Mouse (Mus musculus) CH12.LX (cell line): ENCODE data around the gene Ndufa11. TPM values are rescaled to one million over a fixed set of nuclear protein-coding genes. Genes with fewer than 3 reads are reported as not detected.

ENCODE experiments used
- DNase-seq: peaks from one replicate; pipeline ENCODE4 v3.0.0-alpha.2; 2013; ENCODE audit errors: extremely low read depth
- H3K27ac ChIP-seq: 2 replicates; pipeline ENCODE4 v1.5.1; 2012; ENCODE audit warnings: low read depth, mild to moderate bottlenecking, control low read depth, moderate library complexity; ENCODE audit not compliant: insufficient read depth
- H3K27me3 ChIP-seq: replicated peaks from 2 replicates; pipeline ENCODE3; 2012; ENCODE audit warnings: inconsistent platforms
- H3K36me3 ChIP-seq, 2 experiments: replicated peaks in 1 of 2; 2 replicates each; pipeline versions ENCODE3 to v1.6.1; 2012; ENCODE audit warnings: inconsistent platforms in 1 of 2, low read length in 1 of 2, mild to moderate bottlenecking in 1 of 2, mixed read lengths in 1 of 2, moderate library complexity in 1 of 2; ENCODE audit not compliant: control insufficient read depth in 1 of 2, insufficient read depth in 1 of 2
- H3K4me1 ChIP-seq, 2 experiments: 2 replicates each; pipeline ENCODE4 v1.6.1; 2012; ENCODE audit warnings: inconsistent platforms in 1 of 2, moderate library complexity in 1 of 2; ENCODE audit not compliant: insufficient read depth in 2 of 2, control insufficient read depth in 1 of 2
- H3K4me2 ChIP-seq: 2 replicates; pipeline ENCODE4 v1.6.1; 2012; ENCODE audit warnings: low read depth, mild to moderate bottlenecking, control low read depth; ENCODE audit not compliant: poor library complexity, insufficient read depth, severe bottlenecking
- H3K4me3 ChIP-seq, 3 experiments: fragments of 150-350 bp in 1 of 3; sonication (generic) in 1 of 3; replicated peaks in 1 of 3; 2 replicates each; pipeline versions ENCODE3 to v1.5.1; 2011 to 2012; ENCODE audit warnings: low read depth in 2 of 3, low read length in 2 of 3, mild to moderate bottlenecking in 2 of 3, moderate library complexity in 2 of 3, control low read depth in 1 of 3, improper control_type of control experiment in 1 of 3, inconsistent platforms in 1 of 3, mixed read lengths in 1 of 3; ENCODE audit not compliant: poor library complexity in 1 of 3
- H3K79me2 ChIP-seq: replicated peaks from 2 replicates; pipeline ENCODE4 v1.6.1; 2012; ENCODE audit warnings: mild to moderate bottlenecking, moderate library complexity; ENCODE audit not compliant: control insufficient read depth, poor library complexity, insufficient read depth, severe bottlenecking; ENCODE audit errors: extremely low read depth
- H3K9ac ChIP-seq: 2 replicates; pipeline ENCODE4 v1.6.1; 2012; ENCODE audit warnings: low read depth, mild to moderate bottlenecking, control low read depth, moderate library complexity; ENCODE audit not compliant: insufficient read depth
- H3K9me3 ChIP-seq: replicated peaks from 2 replicates; pipeline ENCODE3; 2012; ENCODE audit warnings: low read length, inconsistent platforms, mixed read lengths
- CHD1 ChIP-seq: IDR thresholded peaks from 2 replicates; pipeline ENCODE4 v1.6.1; 2012; ENCODE audit warnings: low read depth, low read length, improper control_type of control experiment, inconsistent platforms
- CHD2 ChIP-seq: IDR thresholded peaks from 2 replicates; pipeline ENCODE4 v1.6.1; 2011; ENCODE audit warnings: low read length, improper control_type of control experiment
- E2F4 ChIP-seq: IDR thresholded peaks from 2 replicates; pipeline ENCODE4 v1.6.1; 2011; ENCODE audit warnings: low read depth, low read length, improper control_type of control experiment; ENCODE audit not compliant: insufficient replicate concordance
- ELF1 ChIP-seq: IDR thresholded peaks from 2 replicates; pipeline ENCODE4 v1.6.1; 2014; ENCODE audit warnings: low read depth, mild to moderate bottlenecking, inconsistent platforms, low read length, improper control_type of control experiment
- EP300 ChIP-seq: IDR thresholded peaks from 2 replicates; pipeline ENCODE4 v1.6.1; 2011; ENCODE audit warnings: low read length, improper control_type of control experiment
- GABPA ChIP-seq: IDR thresholded peaks from 2 replicates; pipeline ENCODE4 v1.6.1; 2012; ENCODE audit warnings: low read depth, low read length, improper control_type of control experiment, inconsistent platforms; ENCODE audit not compliant: insufficient replicate concordance
- HCFC1 ChIP-seq: IDR thresholded peaks from 2 replicates; pipeline ENCODE4 v1.6.1; 2012; ENCODE audit warnings: low read depth, mild to moderate bottlenecking, inconsistent platforms, low read length, improper control_type of control experiment
- IRF4 ChIP-seq: IDR thresholded peaks from 2 replicates; pipeline ENCODE4 v1.6.1; 2014; ENCODE audit warnings: low read depth, mild to moderate bottlenecking, inconsistent platforms, low read length, improper control_type of control experiment
- JUN ChIP-seq: IDR thresholded peaks from 2 replicates; pipeline ENCODE4 v1.6.1; 2011; ENCODE audit warnings: low read depth, mild to moderate bottlenecking, low read length, improper control_type of control experiment, moderate library complexity; ENCODE audit not compliant: insufficient read depth
- KAT2A ChIP-seq: IDR thresholded peaks from 2 replicates; pipeline ENCODE4 v1.6.1; 2012; ENCODE audit warnings: low read length, improper control_type of control experiment, inconsistent platforms; ENCODE audit not compliant: insufficient replicate concordance
- MAFK ChIP-seq: IDR thresholded peaks from 2 replicates; pipeline ENCODE4 v1.6.1; 2011; ENCODE audit warnings: low read length, improper control_type of control experiment; ENCODE audit not compliant: insufficient replicate concordance
- MAX ChIP-seq: IDR thresholded peaks from 2 replicates; pipeline ENCODE4 v1.6.1; 2011; ENCODE audit warnings: low read length, improper control_type of control experiment
- MAZ ChIP-seq: IDR thresholded peaks from 2 replicates; pipeline ENCODE4 v1.6.1; 2012; ENCODE audit warnings: low read depth, mild to moderate bottlenecking, inconsistent platforms, low read length, improper control_type of control experiment, moderate library complexity
- MEF2A ChIP-seq: IDR thresholded peaks from 2 replicates; pipeline ENCODE4 v1.6.1; 2014; ENCODE audit warnings: low read depth, mild to moderate bottlenecking, inconsistent platforms, low read length, improper control_type of control experiment, borderline replicate concordance
- MXI1 ChIP-seq: IDR thresholded peaks from 2 replicates; pipeline ENCODE4 v1.6.1; 2011; ENCODE audit warnings: mild to moderate bottlenecking, low read depth, low read length, improper control_type of control experiment
- MYC ChIP-seq: IDR thresholded peaks from 2 replicates; pipeline ENCODE4 v1.6.1; 2011; ENCODE audit warnings: low read depth, mild to moderate bottlenecking, improper control_type of control experiment, low read length
- NELFE ChIP-seq: IDR thresholded peaks from 2 replicates; pipeline ENCODE4 v1.6.1; 2011; ENCODE audit warnings: low read depth, low read length, improper control_type of control experiment
- NRF1 ChIP-seq: IDR thresholded peaks from 2 replicates; pipeline ENCODE4 v1.6.1; 2014; ENCODE audit warnings: low read depth, mild to moderate bottlenecking, inconsistent platforms, low read length, improper control_type of control experiment, moderate library complexity
- POLR2A ChIP-seq: IDR thresholded peaks from 2 replicates; pipeline ENCODE4 v1.6.1; 2011; ENCODE audit warnings: low read depth, mild to moderate bottlenecking, improper control_type of control experiment, low read length
- RCOR1 ChIP-seq: conservative IDR thresholded peaks from 2 replicates; pipeline ENCODE4 v1.6.1; 2012; ENCODE audit warnings: low read depth, mild to moderate bottlenecking, inconsistent platforms, low read length, improper control_type of control experiment
- SIN3A ChIP-seq: IDR thresholded peaks from 2 replicates; pipeline ENCODE4 v1.6.1; 2012; ENCODE audit warnings: low read length, improper control_type of control experiment, inconsistent platforms
- SMC3 ChIP-seq: IDR thresholded peaks from 2 replicates; pipeline ENCODE4 v1.6.1; 2011; ENCODE audit warnings: low read depth, low read length, improper control_type of control experiment
- TBP ChIP-seq: conservative IDR thresholded peaks from 2 replicates; pipeline ENCODE4 v1.6.1; 2011; ENCODE audit warnings: low read depth, low read length, improper control_type of control experiment
- TCF12 ChIP-seq: IDR thresholded peaks from 2 replicates; pipeline ENCODE4 v1.6.1; 2014; ENCODE audit warnings: low read depth, mild to moderate bottlenecking, inconsistent platforms, low read length, improper control_type of control experiment
- USF1 ChIP-seq: IDR thresholded peaks from 2 replicates; pipeline ENCODE4 v1.6.1; 2014; ENCODE audit warnings: low read depth, mild to moderate bottlenecking, inconsistent platforms, low read length, improper control_type of control experiment
- USF2 ChIP-seq: conservative IDR thresholded peaks from 2 replicates; pipeline ENCODE4 v1.6.1; 2011; ENCODE audit warnings: low read depth, low read length, improper control_type of control experiment
- ZC3H11A ChIP-seq: IDR thresholded peaks from 2 replicates; pipeline ENCODE4 v1.6.1; 2012; ENCODE audit warnings: low read depth, mild to moderate bottlenecking, inconsistent platforms, low read length, improper control_type of control experiment
- ZMIZ1 ChIP-seq: IDR thresholded peaks from 2 replicates; pipeline ENCODE4 v1.6.1; 2012; ENCODE audit warnings: low read depth, mild to moderate bottlenecking, inconsistent platforms, low read length, improper control_type of control experiment
- ZNF384 ChIP-seq: IDR thresholded peaks from 2 replicates; pipeline ENCODE4 v1.6.1; 2012; ENCODE audit warnings: low read depth, low read length, improper control_type of control experiment, inconsistent platforms
- dilution Hi-C: fragments of 300-500 bp; cut with MboI; formaldehyde crosslinking; loops from 2 replicates; pipeline ENCODE4 v1.14.3; 2020; ENCODE audit warnings: low sequenced_read_pairs; ENCODE audit not compliant: extremely low pct_unique_long_range_greater_than_20kb, extremely low pct_ligation_motif_present
- in situ Hi-C: fragments of 300-500 bp; cut with MboI; formaldehyde crosslinking; loops from 3 replicates; pipeline ENCODE4 v1.14.3; 2019; ENCODE audit warnings: low sequenced_read_pairs, low pct_ligation_motif_present, low pct_unique_long_range_greater_than_20kb, mixed read lengths
- polyA plus RNA-seq: library from polyadenylated mRNA; unstranded; fragments of >175 nt; gene quantifications from 2 replicates; pipeline ENCODE4 v1.2.1, GENCODE M21; 2012; ENCODE audit warnings: low read depth; ENCODE audit not compliant: insufficient read length
- total RNA-seq, 2 experiments: library from RNA; depleted of rRNA; stranded (reverse); fragments of 300-350 nt in 1 of 2; fragments of >200 nt in 1 of 2; gene quantifications; 2 replicates each; pipeline ENCODE4 v1.2.3; 2012 to 2014

Ndufa11 gene
- total and polyA plus RNA-seq, 3 experiments, result 124 to 201 (median 155) TPM

GRCm38 (mm10) chr17:56761991-56762410 lies 44.4 kb downstream of the Ndufa11 start:
- peaks cover 8% of the 10 kb centered on the region for H3K79me2 ChIP-seq
- TF ChIP-seq TCF12, result peak; percentile 40; the same call in 1 of the 2 replicates
- 0 out of 2 replicates have a peak, but pooled peaks have one; percentile 33 for TF ChIP-seq ELF1
- no peak for TF ChIP-seq E2F4
- no peak; the same call in 1 of the 2 replicates for TF ChIP-seq HCFC1
- peak; percentile 90 for TF ChIP-seq NRF1
- TF ChIP-seq JUN, result no peak
- TF ChIP-seq MEF2A, result no peak
- no peak for TF ChIP-seq KAT2A
- TF ChIP-seq MAZ, result peak; percentile 34; the same call in 1 of the 2 replicates
- no peak for TF ChIP-seq CHD1
- no peak for TF ChIP-seq ZMIZ1
- peak; percentile 83 for TF ChIP-seq CHD2
- TF ChIP-seq NELFE, result peak; percentile 34; the same call in 1 of the 2 replicates
- no peak for TF ChIP-seq ZNF384
- no peak for TF ChIP-seq USF1
- peak; percentile 59 for TF ChIP-seq POLR2A
- TF ChIP-seq USF2, result no peak
- no peak for TF ChIP-seq SMC3
- TF ChIP-seq IRF4, result no peak
- no peak for TF ChIP-seq RCOR1
- no peak for TF ChIP-seq MAFK
- TF ChIP-seq MYC, result no peak
- no peak for TF ChIP-seq GABPA
- TF ChIP-seq SIN3A, result no peak
- TF ChIP-seq TBP, result no peak
- no peak for TF ChIP-seq MXI1
- no peak for TF ChIP-seq MAX
- no peak for TF ChIP-seq ZC3H11A
- TF ChIP-seq EP300, result no peak
- H3K36me3 ChIP-seq, result peaks cover 6 to 7% of the 10 kb centered on the region in 2 experiments
- H3K27me3 ChIP-seq, result peaks cover 37% of the 10 kb centered on the region
- H3K9me3 ChIP-seq, result peaks cover 7% of the 10 kb centered on the region
- peak; percentile 88 for DNase-seq
- in situ Hi-C loops, result no loop called here
- H3K9ac ChIP-seq, result peak overlapping the region; percentile 28; the same call in 1 of the 2 replicates
- peaks cover 3 to 38% of the 10 kb centered on the region in 2 experiments; a peak in 3 of 4 replicates for H3K4me1 ChIP-seq
- peak overlapping the region; percentile 45 to 54 (median 53) for H3K4me3 ChIP-seq
- dilution Hi-C loops, result no loop called here
- H3K27ac ChIP-seq, result no peak overlapping the region
- H3K4me2 ChIP-seq, result peak overlapping the region; percentile 59
